Mouse (Mus musculus) thymus, adult 2 months (tissue): ENCODE measurements around the gene Commd4. TPM values are rescaled to one million over a fixed set of nuclear protein-coding genes. Genes with fewer than 3 reads are reported as not detected.
A peak's percentile ranks its signal among the peaks of the same experiment; 100 is the strongest.

Experiments
- DNase-seq: peaks from one replicate; pipeline ENCODE4 v3.0.0; 2021
- H3K27ac ChIP-seq: fragments of 200-500 bp; 2 replicates; pipeline ENCODE4 v1.5.1; 2012; ENCODE audit warnings: low read length, control low read depth; ENCODE audit not compliant: control insufficient read depth, insufficient read depth
- H3K27me3 ChIP-seq: fragments of 200-500 bp; 2 replicates; pipeline ENCODE4 v1.6.1; 2012; ENCODE audit warnings: mild to moderate bottlenecking, low read length, moderate library complexity, mixed read lengths; ENCODE audit not compliant: control insufficient read depth, insufficient read depth
- H3K36me3 ChIP-seq: fragments of 200-500 bp; 2 replicates; pipeline ENCODE4 v1.6.1; 2012; ENCODE audit warnings: mild to moderate bottlenecking, low read length, moderate library complexity; ENCODE audit not compliant: control insufficient read depth, insufficient read depth
- H3K4me1 ChIP-seq: fragments of 200-500 bp; replicated peaks from 2 replicates; pipeline ENCODE4 v1.6.1; 2012; ENCODE audit warnings: low read length; ENCODE audit not compliant: control insufficient read depth, insufficient read depth
- H3K4me3 ChIP-seq: fragments of 200-500 bp; 2 replicates; pipeline ENCODE4 v1.5.1; 2012; ENCODE audit warnings: mild to moderate bottlenecking, low read length, control low read depth, moderate library complexity; ENCODE audit not compliant: control insufficient read depth, insufficient read depth
- CTCF ChIP-seq: fragments of 200-500 bp; IDR thresholded peaks from 2 replicates; pipeline ENCODE4 v1.5.1; 2012; ENCODE audit warnings: mild to moderate bottlenecking, control low read depth, low read length, moderate library complexity, borderline replicate concordance; ENCODE audit not compliant: control insufficient read depth, poor library complexity, insufficient read depth; ENCODE audit errors: extremely low read depth
- POLR2A ChIP-seq: fragments of 200-500 bp; IDR thresholded peaks from 2 replicates; pipeline ENCODE4 v1.6.1; 2012; ENCODE audit warnings: mild to moderate bottlenecking, low read length, control low read depth, moderate library complexity; ENCODE audit not compliant: control insufficient read depth, poor library complexity, insufficient read depth; ENCODE audit errors: extremely low read depth
- WGBS: fragments of 180-500 bp; shearing (Covaris S2); methylation state at CpG from one replicate; pipeline ENCODE4 v1.1.7; 2018; 5-methylcytosine and 5-hydroxymethylcytosine counted together
- polyA plus RNA-seq: library from polyadenylated mRNA; depleted of rRNA; stranded (reverse); fragments of >200 nt; gene quantifications from 2 replicates; pipeline ENCODE4 v1.2.3, GENCODE M21; 2012

Gene Commd4
- polyA plus RNA-seq, 1 experiment: 366 TPM

GRCm38 (mm10) chr9:57166173-57166572, 8.0 kb upstream of the Commd4 start:
- WGBS: 92% methylated on average over 2 of the region's 2 CpGs

DNA sequence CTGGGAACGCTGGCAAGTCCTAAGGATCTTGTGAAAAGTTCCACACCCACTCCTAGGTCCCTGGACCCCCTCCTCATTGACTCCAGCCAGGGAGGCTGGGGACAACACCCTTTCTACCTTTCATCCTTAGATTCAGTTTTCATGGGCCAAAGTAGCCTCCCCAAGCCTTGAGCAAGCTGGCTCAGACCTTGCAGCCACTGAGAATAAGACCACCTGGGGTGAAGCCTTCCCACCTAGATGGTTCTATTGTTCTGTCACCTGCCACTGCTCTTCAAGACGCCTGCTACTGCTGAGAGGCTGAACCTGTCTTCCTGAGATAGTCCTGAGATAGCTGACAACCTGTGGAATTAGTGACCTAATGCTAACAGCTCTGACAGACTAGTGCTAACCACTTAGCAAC, 5.0 kb upstream of the Commd4 start:
- Histone ChIP-seq H3K4me3 (no peak overlapping the region), H3K27ac (no peak overlapping the region), H3K4me1 (peaks cover 3% of the 10 kb centered on the region; the same call in 1 of the 2 replicates), H3K36me3 (no peaks in the 10 kb centered on the region), H3K27me3 (no peaks in the 10 kb centered on the region)
- 65% methylated on average over 2 of the region's 2 CpGs for WGBS
- TF ChIP-seq POLR2A (no peak), CTCF (no peak)
- no peak for DNase-seq

More at GRCm38 (mm10) chr9:57166173-57166572, 8.0 kb upstream of the Commd4 start:
- no peak overlapping the region for H3K4me3 ChIP-seq
- H3K27ac ChIP-seq: no peak overlapping the region
- TF ChIP-seq CTCF: no peak
- TF ChIP-seq POLR2A: no peak
- H3K36me3 ChIP-seq: no peaks in the 10 kb centered on the region
- DNase-seq: no peak
- H3K27me3 ChIP-seq: no peaks in the 10 kb centered on the region
- no peaks in the 10 kb centered on the region for H3K4me1 ChIP-seq

DNA sequence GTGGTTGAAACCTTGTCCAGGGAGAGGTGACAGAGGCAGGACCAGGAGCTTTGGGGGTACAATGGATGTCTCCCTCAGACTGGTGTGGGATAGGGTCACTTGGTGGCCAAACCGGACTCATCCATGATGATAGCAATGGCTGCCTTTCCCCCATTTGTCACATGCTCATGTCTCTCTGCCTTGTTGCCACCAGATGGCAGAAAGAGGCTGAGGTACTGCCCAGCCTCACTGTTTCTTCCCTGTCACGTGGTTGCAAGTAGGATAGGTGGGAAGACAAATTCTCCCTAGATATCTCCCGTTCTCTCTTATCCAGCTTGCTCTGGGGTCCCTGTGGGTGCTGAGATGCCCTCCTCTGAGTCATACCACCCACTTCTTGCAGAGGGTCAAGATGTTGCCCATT, 4.4 kb upstream of the Commd4 start:
- no peak overlapping the region for H3K27ac ChIP-seq
- no peaks in the 10 kb centered on the region for H3K36me3 ChIP-seq
- peaks cover 6% of the 10 kb centered on the region for H3K4me1 ChIP-seq
- 5% methylated on average over 3 of the region's 3 CpGs for WGBS
- H3K4me3 ChIP-seq: no peak overlapping the region
- no peaks in the 10 kb centered on the region for H3K27me3 ChIP-seq
- no peak for DNase-seq
- TF ChIP-seq POLR2A (no peak), CTCF (no peak)

GRCm38 (mm10) chr9:57158506-57158905, 375 bp upstream of the Commd4 start:
- peaks cover 16% of the 10 kb centered on the region for H3K4me1 ChIP-seq
- H3K4me3 ChIP-seq: no peak overlapping the region
- TF ChIP-seq POLR2A (no peak), CTCF (no peak)
- no peak for DNase-seq
- WGBS: 37% methylated on average over 11 of the region's 11 CpGs
- H3K27me3 ChIP-seq: no peaks in the 10 kb centered on the region
- peaks cover 9% of the 10 kb centered on the region for H3K36me3 ChIP-seq
- no peak overlapping the region for H3K27ac ChIP-seq

DNA sequence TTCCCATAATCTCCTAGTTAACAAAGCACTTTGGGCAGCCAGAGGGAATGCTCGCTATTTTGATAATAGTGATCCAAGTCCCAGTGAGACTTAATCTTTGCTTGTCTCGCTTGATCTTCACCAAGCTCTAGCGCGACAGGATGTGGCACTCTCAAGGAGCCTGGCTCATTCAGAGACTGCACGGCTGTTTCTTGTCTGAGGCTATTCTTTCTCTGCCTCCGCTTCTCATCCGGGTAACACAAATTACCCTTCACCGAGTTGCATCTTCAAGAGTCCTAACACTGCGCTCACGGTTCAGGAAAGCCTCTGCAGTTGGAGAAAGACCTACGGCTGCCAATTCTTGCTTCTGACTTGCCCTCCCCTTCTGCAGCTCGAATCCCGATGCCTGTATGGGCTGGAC, 632 bp downstream of the Commd4 start:
- Histone ChIP-seq H3K36me3 (peaks cover 9% of the 10 kb centered on the region), H3K27ac (peak overlapping the region; percentile 77), H3K4me3 (peak overlapping the region; percentile 81), H3K4me1 (peaks cover 16% of the 10 kb centered on the region), H3K27me3 (no peaks in the 10 kb centered on the region)
- TF ChIP-seq CTCF: no peak
- TF ChIP-seq POLR2A: no peak
- 20% methylated on average over 13 of the region's 13 CpGs for WGBS
- no peak for DNase-seq

GRCm38 (mm10) chr9:57156823-57157222, 1.3 kb downstream of the Commd4 start:
- TF ChIP-seq POLR2A (no peak), CTCF (no peak)
- WGBS: 98% methylated on average over 8 of the region's 8 CpGs
- H3K4me3 ChIP-seq: no peak overlapping the region
- H3K27me3 ChIP-seq: no peaks in the 10 kb centered on the region
- peaks cover 9% of the 10 kb centered on the region for H3K36me3 ChIP-seq
- no peak for DNase-seq
- peak overlapping the region; percentile 69 for H3K27ac ChIP-seq
- peaks cover 18% of the 10 kb centered on the region for H3K4me1 ChIP-seq

GRCm38 (mm10) chr9:57156383-57156782, 1.7 kb downstream of the Commd4 start:
- no peak for TF ChIP-seq POLR2A
- DNase-seq: no peak
- H3K4me3 ChIP-seq: no peak overlapping the region
- H3K4me1 ChIP-seq: peaks cover 18% of the 10 kb centered on the region
- peaks cover 9% of the 10 kb centered on the region for H3K36me3 ChIP-seq
- no peak overlapping the region for H3K27ac ChIP-seq
- no peaks in the 10 kb centered on the region for H3K27me3 ChIP-seq
- WGBS: 99% methylated on average over 7 of the region's 7 CpGs
